Mouse (Mus musculus): ENCODE measurements around the gene Med13l.

Gene Med13l

GRCm38 (mm10) chr5:118802036-118802435 lies 241.6 kb downstream of the Med13l start:
- no peak for DNase-seq

GRCm38 (mm10) chr5:118808946-118809345 lies 248.5 kb downstream of the Med13l start:
- DNase-seq: no peak

GRCm38 (mm10) chr5:118809588-118809987 lies 249.1 kb downstream of the Med13l start:
- DNase-seq: no peak

- no peak for DNase-seq
These were observed 251.2 kb downstream of the Med13l start for GRCm38 (mm10) chr5:118811690-118812089.

- DNase-seq: no peak
These were observed 251.9 kb downstream of the Med13l start for GRCm38 (mm10) chr5:118812421-118812820.

GRCm38 (mm10) chr5:118812947-118813401 lies 252.5 kb downstream of the Med13l start:
- DNase-seq: no peak

- DNase-seq: peak; percentile 3 to 7
These were observed 253.6 kb downstream of the Med13l start for GRCm38 (mm10) chr5:118814052-118814451.

All from B cell, adult 2 months (primary cell).